Mouse (Mus musculus) 3T3-L1 (cell line): ENCODE data around the gene Nlrx1.

Source experiments
- DNase-seq: peaks from one replicate; pipeline ENCODE4 v3.0.0-alpha.2; 2015; ENCODE audit warnings: low read depth, low spot score

Nlrx1 gene

GRCm38 (mm10) chr9:44236601-44237000 lies 31.8 kb downstream of the Nlrx1 start:
- no peak for DNase-seq

- DNase-seq: peak; percentile 38
Measured at GRCm38 (mm10) chr9:44234479-44235427, 33.6 kb downstream of the Nlrx1 start.

- DNase-seq: peak; percentile 98
Measured at GRCm38 (mm10) chr9:44233802-44234478, 34.5 kb downstream of the Nlrx1 start, which contains the start of gene Cbl. TSS of gene Cbl (minus strand) at chr9:44234049.

DNA sequence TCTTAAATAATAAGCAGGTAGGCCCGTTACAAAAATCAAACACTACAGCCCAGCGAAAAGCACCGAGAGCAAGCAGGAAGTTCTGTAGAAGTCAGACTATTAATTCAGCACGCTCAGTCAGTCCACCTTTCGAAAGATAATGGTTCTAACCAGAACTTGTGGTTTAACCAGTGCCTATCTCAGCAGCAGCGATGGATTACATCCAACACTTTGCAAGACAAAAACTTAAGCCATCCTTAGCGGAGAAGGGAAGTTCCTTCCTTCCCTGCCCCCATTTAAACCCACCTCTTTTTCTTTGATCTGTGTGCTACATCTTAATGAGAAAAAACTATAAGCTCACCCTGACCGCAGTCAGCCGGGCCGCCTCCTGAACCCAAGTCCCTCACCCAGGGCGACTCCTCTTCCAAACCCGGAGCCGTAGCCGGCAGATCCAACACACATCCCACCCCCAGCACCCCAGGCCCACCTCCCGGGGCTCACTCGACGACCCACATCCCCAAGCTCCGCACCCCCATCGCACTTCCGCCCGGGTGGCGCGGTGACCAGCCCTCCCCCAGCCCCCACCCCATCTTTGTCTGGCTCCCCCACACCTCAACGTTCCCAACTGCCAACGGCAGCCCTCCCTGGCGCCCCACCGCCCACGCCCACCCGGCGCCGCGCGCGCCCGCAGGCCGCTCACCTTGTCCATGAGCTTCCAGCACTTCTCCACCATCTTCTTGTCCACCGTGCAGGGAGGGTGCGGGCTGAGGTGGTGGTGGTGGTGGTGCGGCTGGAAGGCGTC lies 35.2 kb downstream of the Nlrx1 start:
- DNase-seq: peak; percentile 47

DNA sequence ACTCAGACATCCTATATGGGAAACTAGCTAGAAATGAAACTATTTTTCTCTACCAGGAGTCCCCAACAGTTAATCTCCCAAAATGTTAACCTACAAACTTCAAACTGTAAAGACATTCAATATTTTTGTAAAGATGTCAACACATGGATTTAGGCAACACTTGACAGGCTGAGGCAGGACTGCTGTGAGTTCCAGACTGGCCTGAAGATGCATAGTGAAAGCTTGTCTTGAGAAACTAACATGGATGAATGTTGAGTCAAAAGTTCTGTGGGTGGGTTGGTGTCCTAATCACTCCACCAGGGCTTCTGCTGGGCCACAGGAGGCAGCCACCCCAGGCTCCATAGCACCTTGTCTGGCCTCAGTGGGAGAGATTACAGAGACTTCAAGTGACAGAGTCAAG lies 36.8 kb downstream of the Nlrx1 start:
- DNase-seq: no peak

GRCm38 (mm10) chr9:44225993-44226392 lies 42.4 kb downstream of the Nlrx1 start:
- no peak for DNase-seq

- DNase-seq: no peak
Measured at GRCm38 (mm10) chr9:44213538-44213937, 54.9 kb downstream of the Nlrx1 start.

- DNase-seq: peak; percentile 58
Measured at GRCm38 (mm10) chr9:44212406-44212805, 56.0 kb downstream of the Nlrx1 start.

GRCm38 (mm10) chr9:44209416-44209815 lies 59.0 kb downstream of the Nlrx1 start:
- DNase-seq: no peak

GRCm38 (mm10) chr9:44207840-44208239 lies 60.6 kb downstream of the Nlrx1 start:
- no peak for DNase-seq
